Mouse (Mus musculus) thymus, postnatal 25 days (tissue): ENCODE measurements at regions not wholly inside any gene's neighbourhood (a gene's known extent, or its start where the extent isn't known, plus 50 kb on each side); places are given as distances from the start of the nearest gene placed in this dataset.

Experiments used
- DNase-seq: peaks from one replicate; pipeline ENCODE4 v3.0.0; 2022

DNA sequence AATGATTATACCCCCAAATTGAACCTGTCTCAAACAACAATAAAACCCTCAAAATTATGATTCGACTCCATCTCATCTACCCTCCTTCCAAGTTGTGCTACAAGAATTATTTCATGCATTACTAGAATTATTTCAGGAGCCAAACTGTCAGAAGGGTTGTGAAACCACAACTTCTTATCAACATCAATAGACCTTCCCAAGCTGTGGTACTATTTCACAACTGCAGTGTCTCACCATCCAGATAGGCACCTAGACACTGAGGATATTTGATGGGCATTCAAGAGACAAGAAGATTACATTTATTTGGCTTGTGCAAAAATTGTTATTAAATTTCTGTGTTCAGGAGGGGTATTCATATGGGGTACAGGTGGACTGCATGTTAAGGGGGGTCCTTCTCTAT is 567.0 kb downstream of the Adgrl2 start:
- DNase-seq, result no peak

DNA sequence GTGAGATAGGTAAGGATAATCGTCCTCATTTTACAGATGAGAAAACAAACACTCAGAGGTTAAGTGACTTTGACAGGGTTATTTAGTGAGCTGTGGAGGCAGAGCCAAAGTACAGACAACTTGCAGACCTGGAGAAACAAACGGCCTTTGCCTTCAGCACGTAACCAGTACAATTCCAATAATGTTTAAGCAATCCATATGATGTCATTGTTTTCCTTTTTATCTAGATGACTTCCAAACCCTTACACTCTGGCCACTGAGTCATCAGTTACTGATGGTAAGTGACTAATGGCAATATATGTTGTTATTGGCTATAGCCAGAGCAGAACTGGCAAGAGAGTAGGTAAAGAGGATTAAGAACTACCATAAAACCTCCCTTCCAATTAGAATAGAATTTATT is 567.6 kb downstream of the Adgrl2 start:
- DNase-seq, result no peak

DNA sequence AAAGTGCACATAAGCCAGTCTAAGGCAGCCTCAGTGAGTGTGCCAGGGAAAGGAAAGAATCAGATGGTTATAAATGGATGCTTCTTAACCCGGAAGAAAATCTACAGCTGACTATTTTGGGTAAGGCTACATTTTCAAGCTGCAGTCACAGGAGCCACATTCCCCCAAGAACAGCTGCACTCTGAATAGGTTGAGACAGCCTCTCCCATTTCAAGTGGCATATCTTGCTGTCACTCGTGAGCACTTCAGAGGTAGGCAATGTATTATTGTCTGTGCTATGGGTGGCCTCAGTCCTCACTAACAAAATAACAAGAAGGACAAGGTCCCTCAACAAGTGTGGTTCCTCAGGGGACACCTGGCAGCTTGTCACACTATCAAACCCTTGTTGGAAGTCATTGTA is 568.1 kb downstream of the Adgrl2 start:
- DNase-seq, result no peak

DNA sequence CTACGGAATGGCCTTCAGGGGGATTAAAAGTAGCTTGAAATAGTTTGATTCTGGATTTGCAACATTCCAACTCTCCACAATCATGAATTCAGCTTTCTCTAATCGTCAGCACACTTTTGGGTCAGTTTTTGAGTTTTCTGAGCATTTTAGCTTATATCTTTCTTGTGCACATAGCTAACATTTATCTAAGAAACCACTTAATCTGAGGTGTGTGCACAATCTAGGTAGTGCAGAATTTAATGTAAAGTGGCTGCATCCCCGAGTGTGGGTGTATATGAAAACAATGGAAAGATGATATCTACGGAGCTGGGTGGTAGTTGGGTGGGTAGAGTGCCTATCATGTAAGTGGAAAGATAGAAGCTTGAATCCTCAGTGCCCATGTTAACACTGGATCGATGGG is 570.1 kb downstream of the Adgrl2 start:
- no peak for DNase-seq

DNA sequence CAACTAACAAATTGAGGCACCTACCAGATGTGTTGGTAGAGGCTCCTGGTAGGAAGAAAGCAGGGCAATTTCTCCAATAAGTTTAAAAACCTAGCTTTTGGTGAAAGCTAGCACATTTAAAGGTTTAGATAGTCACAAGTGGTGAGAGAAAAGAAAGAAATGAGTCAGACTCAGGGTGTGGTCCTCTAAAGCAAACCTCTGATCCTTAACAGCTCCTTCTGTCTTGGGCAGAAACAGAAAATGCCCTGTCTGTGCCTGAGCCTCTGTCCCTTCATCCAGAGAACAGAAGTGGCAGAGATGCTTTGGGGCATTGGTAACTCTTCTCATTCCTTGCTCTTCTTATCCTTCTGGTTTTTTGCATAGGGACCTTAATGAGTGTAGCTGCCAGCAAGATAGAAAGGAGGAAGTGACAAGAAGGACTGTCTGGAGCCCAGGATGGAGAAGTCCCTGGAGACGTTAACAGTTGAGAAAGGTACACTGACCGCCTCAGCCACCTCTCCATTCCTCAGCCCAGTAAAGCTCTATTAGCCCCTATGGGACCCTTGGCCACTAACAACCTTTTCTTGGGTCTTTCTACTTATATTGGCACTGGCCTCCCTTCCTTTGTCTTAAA is 570.8 kb downstream of the Adgrl2 start:
- DNase-seq, result no peak

DNA sequence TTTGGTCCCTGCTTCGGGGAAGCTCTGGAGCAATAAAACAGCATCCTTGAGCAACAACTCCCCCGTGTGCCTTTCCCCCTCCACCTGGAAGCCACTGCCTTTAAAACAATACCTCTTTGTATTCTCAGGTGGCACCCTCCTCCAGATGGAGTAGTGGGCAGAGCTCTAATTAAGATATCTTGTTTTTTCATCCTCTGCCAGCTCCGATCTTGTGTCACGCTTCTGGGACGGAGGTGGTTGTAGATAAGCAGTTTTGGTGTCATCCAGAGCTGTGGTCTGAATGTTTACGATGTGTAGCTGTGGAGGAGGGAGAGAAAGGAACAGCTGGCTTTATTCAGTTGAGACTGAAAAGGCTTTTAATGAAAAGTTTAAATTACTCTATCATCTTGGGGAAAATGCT is 572.3 kb downstream of the Adgrl2 start:
- DNase-seq, result no peak

DNA sequence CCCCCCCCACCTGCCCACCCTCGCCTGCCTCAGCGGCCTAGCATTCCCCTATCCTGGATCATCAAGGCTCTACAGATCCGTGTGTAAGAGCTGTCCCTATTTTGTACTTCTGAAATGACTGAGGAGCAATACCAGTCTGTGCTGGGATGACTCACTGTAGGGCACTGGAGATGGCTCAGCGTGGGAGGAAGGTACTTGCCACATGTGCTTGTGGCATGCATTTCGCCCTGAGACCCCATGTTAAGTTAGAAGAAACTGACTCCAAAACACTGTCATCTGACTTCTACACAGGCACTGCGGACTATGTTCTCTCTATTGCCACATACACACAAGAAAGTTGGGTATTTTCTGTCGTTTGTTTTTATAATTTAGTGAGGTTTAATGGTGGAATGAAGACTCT is 574.9 kb downstream of the Adgrl2 start:
- DNase-seq, result no peak

DNA sequence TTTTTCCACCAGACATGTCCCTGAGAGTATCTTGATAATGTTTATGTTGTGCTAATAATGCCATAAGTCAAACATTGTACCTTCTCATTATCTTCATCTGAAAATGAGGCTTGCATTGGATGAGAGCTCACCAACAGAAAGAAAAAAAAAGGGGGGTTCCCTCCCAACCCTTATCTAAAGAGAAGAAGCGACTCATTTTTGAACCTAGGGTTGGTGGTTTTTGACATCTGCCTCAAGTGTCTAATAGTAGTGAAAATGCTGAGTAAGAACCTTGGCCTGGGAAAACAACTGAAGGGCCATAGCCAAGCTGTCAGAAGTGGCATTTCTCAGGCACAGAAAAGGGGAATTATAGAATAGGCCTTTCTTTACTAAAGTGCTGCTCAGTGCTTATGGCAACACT is 577.3 kb downstream of the Adgrl2 start:
- no peak for DNase-seq

DNA sequence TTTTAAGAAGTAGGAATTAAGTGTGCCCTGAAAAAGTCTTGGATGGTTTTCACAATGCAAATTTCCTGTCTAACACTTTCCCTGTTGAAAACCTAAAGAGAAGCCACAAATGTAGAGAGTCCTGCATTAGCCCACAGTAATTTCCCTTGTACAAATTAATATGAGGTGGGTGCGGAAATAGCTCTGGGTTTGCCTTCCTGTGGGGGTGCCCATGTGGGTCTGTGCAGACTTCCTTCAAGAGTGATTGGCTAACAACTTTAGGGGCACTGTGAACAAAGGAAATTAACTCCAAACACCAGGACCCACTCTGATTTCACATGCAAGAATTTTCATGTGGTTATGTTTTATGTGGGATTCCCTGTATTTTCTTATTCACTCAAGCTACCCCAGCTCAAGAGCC is 578.2 kb downstream of the Adgrl2 start:
- DNase-seq, result no peak

DNA sequence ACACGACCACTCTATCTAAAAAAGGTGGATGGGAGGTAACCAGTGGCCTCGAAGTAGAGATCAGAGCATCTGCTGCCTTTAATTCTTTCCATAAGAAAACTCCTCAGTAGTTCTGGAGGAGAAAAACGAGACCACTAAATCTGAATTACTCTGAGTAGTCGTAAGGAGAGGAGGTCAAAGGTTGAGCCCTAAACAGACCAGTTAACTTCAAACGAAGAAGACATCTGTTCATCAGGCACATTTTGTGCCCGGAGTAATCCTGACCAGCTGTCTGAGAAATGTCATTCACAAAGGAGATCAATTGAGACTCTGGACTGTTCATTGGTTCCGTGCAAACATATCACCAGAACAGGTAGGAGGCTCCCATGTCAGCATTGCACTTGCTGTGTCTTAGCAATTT is 592.0 kb downstream of the Adgrl2 start:
- no peak for DNase-seq

DNA sequence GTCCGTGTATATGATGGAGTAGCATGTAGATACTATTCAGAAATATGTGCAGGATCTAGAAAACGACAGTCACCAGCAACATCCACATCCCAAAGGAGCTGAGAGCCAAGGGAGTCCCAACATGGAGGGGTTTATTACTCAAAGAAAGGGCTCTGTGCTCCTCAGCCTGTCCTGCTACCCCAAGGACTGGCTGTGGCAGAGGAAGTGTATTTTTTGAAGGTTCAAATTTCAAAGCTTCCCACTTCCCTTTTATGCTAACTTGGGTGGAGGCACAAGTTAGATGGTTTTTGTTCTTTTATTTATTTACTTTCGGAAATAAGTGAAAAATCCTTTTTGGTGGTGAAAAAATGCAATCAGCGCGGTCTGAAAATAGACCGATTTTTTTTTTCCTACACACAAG is 602.8 kb downstream of the Adgrl2 start:
- no peak for DNase-seq

DNA sequence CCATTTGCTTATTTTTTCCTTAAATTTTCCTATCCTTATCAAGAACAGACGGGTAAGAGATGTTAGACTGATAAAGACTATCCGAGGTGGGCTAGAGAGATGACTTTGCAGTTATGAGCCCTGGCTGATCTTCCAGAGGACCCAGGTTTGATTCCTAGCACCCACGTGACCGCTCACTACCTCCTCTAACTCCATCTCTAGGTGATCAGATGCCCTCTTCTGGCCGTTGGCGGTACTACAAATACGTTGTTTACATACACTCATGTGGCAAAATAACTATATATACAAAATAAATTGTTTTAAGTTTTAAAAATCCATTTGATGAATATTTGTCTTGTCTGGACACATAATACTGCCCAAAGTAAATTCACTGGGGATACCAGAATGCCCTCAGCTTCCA is 604.6 kb downstream of the Adgrl2 start:
- DNase-seq, result peak; percentile 2

DNA sequence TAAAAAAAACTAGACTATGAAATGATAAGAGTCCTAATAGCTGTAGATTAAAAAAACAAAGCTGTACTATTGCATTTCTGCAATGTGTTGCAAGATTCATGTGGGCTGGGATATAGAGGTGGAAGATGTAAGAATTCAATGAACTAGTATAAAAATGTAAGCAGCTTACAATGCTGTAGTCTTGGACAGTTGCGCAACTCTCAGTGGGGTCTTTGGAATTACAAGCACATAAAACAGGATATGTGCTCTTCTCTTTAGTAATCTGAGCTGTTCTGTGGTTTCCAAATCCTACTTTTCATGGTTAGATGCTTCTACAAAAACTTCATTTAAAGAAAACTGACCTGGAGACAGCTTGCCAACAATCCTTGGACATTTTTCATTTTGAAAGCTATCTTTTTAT is 609.3 kb downstream of the Adgrl2 start:
- DNase-seq, result no peak

DNA sequence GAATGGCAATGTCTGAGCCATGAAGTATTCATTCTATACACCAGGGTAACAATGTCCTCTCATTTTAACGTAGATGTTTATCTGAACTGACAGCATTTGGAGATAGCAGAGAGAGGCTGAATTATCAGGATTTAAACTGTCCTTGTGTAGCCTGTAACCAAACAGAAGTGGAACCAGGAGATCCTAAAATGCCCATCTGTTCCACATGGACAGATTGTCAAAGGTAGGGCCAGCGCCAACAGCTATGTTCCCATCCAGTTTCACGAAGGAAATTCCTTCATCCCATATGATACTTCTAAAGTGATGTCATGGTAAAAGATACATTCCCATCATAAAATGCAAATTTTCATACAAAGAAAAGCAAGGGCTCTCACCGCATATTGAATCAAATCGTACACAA is 627.0 kb downstream of the Adgrl2 start:
- no peak for DNase-seq

DNA sequence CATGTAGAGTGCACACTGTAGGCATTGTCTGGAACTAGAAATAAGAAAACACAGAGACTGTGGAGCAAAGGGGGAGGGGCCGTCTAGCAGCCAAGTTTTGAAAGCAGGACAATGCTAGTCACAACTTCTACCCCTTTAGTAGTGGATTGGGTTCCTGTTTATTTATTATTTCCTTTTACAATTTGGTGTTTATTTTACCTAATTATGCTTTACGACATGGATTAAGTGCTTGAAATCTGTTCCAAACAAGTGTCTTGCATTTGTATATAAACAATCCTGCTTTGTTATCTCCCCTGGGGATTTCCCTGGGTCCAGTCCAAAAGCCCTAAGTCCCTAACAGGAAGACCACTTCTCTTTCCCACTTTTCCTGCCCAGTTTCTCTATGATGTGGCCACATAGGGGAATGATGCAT is 627.9 kb downstream of the Adgrl2 start:
- DNase-seq, result no peak

DNA sequence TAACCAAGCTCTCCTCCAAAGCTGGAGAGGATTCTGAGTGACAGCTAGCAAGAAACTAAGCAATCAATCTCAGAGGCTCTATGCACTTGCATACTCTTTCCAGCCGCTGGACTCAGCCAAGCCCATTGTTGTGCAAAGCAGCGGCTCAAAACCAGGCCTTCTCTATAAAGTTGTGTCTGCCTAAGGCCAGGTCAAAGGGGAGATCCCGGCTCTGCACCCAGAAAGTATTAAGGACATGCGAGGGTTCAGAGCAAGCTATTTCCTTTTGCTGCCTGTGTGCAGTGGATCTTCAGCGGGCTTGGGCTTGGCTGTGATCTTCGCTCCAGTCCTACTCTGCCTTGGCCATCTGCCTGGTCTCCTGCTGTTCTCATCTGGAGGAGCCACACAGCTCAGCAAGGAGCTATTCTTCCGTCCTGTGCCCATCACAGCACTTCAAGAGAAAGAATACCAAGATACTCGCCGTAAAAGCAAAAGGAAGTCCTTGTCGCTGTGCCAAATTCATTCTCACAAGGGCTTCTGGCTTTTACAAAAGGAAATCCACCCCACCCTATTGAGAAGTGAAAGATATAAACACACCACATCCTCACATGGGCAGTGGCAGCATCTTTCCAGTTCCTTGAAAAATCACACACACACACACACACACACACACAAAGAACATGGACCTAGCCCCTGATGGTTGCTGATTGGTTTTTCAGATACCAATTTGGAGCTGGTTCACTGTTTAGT is 646.6 kb downstream of the Adgrl2 start:
- DNase-seq, result no peak

DNA sequence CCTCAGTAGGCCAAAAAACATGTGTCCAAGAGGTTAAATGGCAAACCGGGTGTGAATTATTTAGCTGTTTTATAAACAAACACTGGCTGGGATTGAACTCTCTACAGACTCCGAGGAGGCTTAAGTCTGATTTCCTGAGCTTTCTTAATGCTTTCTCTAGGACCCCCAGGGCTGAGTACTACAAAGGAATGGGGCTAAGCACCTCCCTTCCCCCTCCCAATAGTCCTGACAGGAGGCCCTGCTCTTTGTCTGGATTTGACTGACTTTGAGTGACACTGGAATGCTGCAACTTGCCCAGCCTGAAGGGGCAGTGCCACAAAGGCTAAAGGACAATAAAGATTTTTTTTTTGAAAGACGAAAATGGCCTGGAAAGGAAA is 647.1 kb downstream of the Adgrl2 start:
- DNase-seq, result no peak

DNA sequence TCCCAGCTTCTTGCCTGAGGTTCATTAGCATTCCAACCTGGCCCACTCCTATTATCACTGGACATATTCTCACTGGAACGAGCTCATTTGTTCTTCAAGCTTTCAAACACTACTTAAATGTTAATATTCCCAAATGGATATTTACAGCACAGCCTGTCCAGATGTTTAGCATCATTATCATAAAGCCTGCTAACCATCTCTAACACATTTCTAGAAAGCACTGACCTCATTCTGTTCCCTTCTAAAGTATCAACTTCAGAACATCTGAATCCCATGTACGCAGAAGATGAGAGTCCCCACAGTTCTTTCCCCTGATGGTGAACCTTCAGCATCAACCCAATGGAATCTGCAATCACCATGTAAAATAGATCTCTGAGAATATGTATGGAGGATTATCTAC is 651.1 kb downstream of the Adgrl2 start:
- DNase-seq, result no peak

DNA sequence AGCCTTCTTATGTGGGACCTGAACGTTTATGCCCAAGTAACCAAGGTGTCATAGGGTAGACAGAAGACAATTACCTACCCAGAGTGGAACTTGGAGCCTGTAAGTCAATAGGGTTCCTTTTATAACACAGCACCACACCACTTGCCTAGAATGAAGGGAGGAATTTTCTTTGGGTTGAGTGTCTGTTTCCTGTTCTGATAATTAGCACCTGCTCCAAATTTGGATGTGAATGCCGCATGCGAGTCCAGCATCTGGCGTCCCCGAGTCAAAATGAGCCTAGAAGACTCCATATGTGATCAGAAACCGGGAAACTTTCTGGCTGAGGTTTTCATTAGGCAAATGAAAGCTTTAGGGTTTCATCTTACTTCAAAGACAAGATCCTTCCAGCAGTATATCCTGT is 653.7 kb downstream of the Adgrl2 start:
- no peak for DNase-seq

DNA sequence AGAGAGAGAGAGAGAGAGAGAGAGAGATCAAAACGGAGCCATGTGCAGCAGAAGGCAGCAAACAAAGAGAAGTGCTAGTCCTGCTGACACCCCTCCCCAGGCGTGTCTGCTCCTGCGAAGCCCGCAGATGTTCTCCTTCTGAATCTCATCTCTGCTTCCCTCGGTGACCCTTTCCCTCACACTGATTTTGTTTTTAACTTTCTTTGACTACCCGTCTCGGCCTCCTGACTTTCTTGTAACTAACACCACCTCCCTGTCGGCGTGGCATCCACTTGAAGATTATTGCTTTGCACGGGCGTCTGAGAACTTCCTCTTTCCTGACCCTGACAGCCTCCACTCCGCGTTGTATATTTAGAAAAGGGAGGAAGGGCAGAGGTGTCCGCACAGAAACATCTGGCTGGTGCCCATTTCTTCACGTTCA is 654.3 kb downstream of the Adgrl2 start:
- no peak for DNase-seq

DNA sequence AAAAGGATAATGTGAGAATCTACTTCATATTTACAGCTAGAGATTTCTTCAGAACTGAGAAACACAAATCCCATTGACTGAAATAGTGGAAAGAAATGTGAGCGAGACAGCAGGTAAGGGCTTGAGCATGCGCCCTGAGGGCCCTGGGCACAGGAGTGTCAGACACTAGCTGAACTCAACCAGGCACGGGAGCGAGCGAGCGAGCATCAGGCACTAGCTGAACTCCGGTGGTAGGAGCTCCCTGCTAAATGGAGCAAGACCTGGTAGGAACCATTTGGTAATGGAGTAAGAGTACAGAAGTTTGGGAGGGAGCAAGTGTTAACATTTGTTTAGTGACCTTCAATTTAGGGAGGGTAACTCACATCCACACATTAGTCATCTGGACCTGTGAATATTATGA is 654.7 kb downstream of the Adgrl2 start:
- DNase-seq, result no peak

DNA sequence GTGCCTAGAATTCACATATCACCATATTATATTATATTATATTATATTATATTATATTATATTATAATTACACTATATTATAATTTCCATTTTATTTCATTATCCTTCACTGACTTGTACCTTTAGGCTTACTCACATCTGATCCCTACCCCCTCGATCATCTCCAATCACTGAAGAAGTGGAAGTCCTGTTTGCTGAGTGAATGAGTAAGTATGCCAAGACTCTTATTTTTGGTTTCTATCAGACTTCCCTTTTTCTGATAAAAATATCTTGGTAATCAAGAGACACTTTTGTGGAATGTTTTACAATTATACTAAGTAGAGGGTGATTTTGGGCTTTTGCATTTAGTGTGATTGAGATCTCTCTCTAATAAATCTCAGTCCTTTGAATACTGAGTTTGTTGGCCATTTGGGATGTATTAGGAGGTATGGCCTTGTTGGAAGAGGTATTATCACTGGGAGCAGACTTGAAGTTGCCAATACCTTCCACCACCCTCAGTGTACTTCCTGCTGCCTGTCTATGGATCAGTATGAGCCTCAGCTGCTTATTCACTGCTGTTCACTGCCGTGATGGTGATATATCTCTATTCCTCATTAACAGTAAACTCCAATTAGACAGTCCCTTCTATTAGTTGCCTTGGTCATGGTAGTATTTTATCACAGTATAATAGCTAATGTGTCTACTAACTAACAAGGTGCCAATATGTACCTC is 665.3 kb downstream of the Adgrl2 start:
- DNase-seq, result no peak

DNA sequence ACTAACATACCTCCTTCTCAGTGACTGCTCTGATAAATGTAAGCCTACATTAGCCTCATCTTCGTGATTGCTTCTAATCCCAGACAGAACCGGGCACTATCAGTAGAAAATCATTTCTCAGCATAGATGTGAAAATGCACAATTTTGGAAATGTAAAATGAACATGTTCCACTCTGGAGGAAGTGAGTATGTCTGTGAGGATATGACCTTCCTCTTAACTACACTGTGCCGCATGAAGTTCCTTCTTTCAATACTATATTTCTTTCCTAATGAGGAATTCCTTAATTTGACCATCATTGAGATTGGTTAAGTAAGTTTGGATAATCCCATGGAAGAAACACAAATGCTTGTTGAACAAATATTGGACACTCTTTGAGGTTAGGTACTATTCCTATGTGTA is 668.5 kb downstream of the Adgrl2 start:
- DNase-seq, result no peak

DNA sequence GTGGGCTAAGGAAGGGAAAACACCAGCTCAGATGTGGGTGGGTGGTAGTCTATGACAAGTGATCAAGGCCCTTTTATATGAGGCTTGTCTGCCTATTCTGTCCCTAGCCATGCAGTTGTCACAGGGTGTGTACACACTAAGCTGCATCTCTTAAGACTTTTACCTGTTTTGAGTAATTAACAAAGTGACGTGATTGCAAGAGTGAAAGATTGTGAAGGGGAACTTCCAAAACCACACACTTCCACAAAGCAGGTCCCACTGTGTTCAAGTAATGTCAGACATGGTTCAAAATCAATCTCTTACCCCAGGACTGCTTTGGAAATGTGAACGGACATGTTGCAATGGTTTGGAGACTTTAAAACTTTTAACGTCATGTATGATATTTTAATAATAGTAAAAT is 674.2 kb downstream of the Adgrl2 start:
- DNase-seq, result no peak

DNA sequence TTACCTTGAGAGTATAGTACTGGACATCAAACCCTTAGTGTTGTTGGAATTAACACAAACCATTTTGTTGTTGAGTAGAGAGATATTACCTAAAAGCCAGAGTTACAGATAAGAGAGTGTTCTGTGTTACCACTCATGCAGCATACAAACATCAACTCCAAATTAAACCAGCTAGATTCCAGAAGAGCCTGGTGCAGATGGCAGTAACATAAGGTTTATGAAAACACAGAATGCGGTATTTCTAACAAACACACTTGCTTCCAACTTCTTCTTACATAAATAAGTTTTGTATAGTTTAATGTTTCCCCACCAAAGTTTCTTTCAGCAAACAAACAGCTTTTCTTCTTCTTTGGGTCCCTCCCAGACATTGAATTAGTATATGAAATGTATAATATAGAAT is 675.1 kb downstream of the Adgrl2 start:
- DNase-seq, result no peak
